Mouse (Mus musculus) A20 (cell line): Measurements from ENCODE around the gene Plxnc1.

Source experiments
- DNase-seq: peaks from one replicate; pipeline ENCODE4 v3.0.0-alpha.2; 2011; ENCODE audit warnings: low read depth, low spot score

Gene Plxnc1

DNA sequence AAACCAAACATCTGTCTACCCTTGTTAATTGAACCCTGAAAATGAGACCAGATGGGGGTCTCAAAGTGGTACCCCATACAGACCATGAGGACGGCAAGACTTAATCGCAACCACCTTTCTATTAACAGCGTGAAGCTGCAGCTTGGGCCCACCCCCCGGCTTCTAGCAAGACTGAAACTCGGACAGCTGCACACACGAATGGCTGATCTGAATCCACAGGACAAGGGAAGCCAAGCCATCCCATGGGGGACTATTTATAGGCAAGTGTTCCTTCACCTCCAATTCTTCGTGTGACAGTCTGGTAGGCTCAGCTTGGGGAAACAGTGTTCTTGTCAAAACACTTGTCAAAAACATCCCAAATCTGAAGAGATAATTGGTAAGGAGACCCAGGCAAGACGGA is 24.1 kb downstream of the Plxnc1 start:
- DNase-seq: no peak

DNA sequence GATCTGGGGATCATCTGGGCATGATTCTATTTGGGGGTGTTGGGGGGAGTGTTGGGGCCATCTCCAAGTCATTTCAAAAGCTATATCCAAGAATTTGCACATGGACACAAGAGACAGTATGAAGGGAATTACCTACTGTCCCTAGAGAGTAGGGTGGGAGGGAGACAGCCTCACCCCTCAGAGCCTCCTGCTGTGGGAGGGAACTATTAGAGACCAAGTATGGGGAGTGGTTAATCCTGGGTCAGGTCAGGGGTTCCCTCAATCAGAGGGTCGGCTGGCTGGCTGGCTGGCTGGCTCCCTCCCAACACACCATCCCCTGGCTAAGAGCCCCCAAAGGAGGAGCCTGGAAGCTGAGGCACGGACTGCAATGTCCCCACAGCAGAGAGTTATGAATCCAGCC is 24.7 kb downstream of the Plxnc1 start:
- no peak for DNase-seq

DNA sequence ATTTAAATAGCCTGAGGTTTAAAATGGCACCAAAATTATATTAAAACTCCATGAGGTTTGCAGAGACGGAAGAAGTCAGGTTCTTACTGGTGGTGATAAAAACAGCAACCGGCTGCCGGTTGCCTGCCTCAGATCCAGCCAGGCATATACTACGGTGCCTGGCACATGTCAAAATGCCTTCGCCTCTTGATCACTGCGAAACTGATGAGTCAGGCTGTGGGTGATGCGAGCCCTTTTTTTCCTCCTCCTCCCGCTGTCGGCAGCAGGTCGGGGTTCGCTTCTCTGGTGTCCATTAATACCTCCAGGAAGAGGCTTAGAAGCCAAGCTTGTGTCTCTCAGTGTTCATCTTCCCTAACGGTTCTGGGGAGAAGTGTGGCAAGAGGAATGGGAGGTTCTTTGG is 25.1 kb downstream of the Plxnc1 start:
- DNase-seq: peak; percentile 75

DNA sequence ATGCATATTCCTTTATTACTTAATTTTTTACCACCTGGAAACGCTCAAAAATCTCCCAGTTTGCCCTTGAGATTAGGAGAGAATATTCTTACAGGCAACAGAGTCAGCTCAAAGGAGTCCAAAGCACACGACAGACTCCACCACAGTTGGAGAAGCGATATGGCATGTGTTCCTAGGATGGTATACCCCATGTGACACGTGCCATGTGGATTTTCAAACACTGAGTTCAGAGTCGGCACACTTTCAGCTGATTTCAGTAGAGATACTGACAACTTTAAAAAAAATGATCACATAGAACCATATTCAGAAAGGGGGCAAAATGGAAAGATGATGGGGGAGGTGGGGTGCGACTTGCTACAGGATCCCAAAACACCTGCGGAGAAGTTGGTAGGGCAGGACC is 26.0 kb downstream of the Plxnc1 start:
- DNase-seq: no peak

DNA sequence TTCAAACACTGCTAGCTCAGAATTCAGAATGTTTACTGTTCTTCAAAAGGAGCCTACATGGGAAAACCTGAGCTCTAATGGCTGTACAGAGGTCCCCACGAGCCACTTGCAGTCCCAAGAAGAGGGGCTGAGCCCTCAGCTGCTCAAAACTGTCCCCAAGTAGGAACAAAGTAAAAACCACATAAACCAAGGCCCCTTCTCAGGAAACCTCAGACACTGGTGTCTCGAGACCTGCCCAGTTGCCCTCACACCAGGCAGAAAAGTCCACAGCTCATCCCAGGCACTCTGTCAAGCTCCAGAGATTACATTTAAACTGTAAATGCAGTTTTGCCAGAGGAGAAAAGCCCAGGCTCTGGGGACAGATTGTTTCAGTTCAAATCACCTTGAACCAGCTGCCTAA is 26.6 kb downstream of the Plxnc1 start:
- DNase-seq: no peak

DNA sequence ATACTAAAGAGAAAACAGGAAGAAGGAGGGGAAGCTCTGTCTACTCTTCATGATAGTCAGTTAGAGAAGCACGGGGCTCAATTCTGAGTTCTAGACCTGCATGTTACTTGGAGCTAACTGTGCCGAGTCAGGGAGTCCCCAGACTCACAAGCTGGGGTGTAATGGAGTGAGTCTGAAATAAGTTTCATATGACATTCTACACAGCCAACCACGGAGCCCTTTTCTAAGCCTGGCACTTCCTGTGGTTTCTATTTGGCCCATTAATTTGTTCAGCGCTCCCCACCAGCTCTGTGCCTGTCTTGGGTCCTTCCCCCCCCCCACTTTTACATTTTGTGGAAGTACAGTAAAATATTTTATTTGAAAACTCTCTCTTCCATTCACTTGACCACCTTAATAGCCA is 27.3 kb downstream of the Plxnc1 start:
- DNase-seq: no peak

DNA sequence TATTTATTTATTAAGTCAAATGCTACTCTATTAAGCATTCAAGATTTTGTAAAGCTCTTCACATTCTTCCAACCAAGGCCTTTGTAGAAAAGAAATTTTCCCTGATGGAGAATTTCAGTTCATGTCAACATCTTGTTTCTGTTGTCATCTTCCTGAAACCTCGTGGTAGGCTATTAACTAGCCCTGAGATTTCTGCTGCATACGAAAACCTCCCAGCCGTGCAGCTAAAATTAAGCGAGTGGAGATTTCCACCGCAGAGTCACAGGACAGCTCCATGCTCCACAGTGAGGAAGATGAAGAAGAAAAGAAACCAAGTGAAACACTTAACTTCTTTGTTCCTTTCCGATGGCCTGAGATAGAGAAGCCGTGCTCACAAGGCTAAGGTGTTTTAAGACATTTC is 28.0 kb downstream of the Plxnc1 start:
- DNase-seq: no peak

DNA sequence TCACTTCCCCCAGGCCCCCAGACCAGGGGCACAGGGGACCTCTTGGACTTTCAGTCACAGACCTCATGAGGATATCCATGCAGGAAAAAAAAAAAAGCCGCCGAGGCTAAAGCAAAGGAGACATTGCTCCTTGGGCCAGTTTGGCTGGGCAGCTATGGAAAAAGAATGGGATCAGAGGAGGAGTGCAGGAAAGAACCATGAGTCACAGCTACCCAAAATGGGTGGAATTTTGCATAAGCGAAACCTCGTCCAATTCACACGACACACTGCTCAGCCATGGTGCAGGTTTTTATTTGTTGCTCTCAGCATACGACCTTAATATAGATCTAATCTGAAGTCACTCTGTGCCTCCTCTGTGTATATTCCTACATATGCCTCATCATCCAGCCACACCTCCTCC is 28.9 kb downstream of the Plxnc1 start:
- DNase-seq: no peak

DNA sequence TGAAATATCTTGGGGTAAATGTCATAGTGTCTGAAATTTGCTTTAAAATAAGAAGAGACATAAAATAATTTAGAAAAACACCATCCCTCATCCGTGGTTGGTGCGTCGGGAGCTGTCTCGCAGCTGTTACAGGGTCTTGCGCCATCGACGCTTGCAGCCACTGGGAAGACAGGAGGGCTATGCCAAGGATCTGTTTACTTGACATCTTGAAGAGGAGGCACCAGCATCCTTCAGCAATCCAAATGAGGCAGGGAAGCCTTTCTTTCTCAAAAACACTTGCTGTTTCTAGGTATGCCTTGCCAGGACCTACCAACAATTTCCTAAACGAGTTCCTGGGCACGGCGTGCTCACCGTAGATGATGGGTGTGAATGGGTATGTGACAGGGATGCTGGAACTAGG is 30.6 kb downstream of the Plxnc1 start:
- DNase-seq: no peak

DNA sequence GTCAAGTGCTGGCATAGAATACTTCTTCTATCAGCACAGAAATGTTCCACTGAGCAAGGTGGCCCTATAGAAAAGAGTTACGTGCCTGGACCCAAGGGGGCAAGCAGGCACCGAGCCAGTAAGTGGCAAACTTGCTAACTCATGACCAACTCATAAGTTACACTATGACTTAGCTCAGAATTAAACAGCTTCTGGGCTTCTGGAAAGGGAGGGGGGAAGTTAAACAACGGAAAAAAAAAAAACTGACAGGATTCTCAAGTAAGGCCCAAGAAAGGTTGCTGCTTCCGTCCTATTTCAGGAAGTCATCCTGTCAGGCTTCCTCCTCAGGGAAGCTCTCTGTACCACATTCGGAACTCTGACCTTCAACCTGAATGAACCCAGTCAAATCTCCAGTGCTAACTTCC is 31.3 kb downstream of the Plxnc1 start:
- no peak for DNase-seq

DNA sequence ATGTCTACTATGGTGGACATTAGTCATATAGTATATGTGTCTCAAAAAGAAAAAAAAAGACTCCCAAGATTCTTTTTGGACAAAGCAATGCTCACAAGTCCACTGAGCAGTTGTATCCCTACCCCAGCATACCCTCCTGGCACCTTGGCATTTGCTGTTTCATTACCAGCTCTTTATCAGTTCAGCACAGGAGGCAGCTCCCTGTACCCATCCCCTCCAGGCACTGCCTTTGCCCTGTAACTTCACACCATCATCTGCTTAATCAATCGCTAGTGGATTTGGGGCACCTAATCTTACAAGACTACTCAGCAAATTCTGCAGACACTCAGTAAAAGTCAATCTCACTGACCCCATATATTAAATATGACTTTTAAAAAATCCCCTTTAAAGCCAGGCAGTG is 32.1 kb downstream of the Plxnc1 start:
- no peak for DNase-seq

DNA sequence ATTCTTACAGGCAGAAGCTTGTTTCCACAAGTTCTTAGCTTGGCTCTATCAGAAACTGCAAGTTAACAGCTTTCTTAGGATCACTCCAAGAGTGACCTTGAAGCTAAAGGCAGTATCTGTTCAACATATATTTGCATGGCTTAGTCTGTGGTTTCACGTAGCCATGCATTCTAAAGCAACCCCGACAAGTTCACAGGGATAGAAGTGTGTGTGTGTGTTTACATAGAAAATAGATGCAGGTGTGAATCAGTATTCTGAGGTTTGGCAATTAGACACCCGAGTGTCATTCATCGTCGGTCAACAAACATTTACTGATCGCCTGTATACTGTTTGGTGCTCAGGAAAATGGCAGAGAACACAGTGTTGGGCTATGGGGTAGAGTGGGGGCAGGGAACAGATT is 33.5 kb downstream of the Plxnc1 start:
- no peak for DNase-seq

DNA sequence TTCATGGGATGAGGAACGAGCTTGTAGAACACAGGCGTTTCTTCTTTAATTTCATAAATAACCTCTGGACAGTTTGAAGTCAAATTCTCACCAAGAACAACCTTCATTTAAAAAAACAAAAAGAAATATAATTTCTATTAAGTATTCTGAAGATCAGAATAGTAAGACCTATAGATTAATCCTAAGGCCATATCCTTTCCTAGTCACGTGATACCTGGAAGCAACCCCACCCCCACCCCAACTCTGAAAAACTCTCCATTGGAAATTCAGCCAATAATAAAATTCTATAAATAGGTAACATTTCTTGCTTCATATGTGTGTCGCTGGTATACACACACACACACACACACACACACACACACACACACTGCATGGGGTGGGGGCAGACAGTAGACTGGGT is 34.1 kb downstream of the Plxnc1 start:
- DNase-seq: no peak

DNA sequence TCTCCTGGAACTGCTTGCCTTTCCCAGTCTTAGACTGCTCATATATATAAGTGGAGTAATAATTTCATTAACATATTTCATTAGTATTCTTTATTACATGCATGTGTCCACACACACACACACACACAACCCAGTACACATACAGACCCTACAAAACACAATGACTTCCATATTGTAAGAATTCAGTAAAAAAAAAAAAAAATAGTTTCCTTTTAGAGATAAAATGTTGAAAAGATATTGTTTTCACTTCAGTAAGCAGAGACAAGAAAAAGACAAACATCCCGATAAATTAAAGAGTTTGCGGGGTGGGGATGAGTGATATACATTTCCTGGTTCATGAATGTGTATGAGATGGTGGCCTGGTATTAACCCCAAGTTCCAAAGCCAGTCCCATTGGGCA is 34.8 kb downstream of the Plxnc1 start:
- DNase-seq: no peak

DNA sequence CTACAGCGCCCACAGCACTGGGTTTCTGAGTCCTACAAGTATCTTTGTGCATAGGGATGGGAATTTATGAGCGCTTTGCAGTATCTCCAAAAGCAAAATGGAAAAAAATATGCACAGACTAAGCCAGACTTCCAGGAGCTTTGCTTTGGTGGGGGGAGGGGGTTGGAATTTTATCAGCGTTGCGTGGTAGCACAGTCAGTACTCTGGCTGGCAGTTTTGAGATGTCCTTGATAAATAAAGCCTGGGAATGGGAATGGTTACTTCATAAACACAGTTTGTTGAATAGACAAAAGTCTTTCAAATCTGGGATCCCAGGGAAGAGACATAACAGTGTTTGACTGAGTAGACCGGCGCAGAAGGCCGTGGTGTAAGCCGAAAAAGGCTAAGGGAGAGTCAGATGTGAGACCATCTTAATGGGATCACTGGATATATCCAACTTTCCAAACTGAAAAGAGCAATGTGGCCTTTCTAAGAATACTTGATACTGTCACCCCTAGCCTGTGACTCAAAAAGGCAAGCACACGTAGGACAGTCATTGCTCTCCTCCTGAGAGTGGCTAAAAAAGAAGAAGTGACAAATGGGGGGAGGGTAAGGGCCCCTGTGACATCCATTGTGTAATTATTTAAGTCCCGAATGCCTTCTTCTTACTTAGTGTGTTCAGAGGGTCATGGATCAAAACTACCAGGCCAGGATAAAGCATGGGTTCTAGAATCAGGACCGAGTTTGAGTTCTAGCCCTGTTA is 35.5 kb downstream of the Plxnc1 start:
- DNase-seq: peak; percentile 59

DNA sequence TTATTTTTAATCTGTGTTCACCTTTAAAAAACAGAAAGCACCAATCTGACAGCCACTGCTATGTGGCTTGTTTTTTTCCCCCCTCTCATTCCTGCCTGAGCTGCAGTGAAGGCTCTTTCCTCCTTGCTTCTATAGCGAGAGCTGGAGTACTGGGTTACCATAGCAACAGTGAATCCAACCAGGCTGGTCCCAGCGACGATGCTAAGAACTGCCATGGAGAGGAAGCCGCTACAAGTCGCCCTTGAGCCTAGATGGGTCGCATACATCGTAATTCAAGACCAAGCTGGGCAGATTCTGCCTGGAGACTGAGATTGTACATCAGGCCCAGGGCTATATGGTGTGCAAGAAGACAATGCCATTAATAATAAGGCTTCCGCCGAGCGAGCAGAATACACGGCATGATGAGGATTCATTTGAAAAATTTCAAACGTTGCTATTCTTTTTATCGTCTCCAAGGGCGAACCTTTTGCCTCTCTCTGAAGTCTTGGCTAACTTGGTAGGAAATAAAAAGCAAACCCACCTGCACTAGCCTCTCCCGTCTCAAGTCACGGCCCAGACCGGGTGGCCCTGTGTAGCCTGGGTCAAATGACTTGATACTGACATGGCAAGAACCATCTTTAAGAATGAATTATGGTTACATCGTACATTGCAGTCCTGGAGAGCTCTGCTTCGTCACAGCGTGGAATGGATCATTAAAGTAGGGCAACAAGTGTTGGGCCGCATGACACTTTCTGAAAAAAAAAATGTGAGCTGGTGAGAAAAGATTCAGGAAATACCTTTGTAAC is 38.8 kb downstream of the Plxnc1 start:
- DNase-seq: no peak

DNA sequence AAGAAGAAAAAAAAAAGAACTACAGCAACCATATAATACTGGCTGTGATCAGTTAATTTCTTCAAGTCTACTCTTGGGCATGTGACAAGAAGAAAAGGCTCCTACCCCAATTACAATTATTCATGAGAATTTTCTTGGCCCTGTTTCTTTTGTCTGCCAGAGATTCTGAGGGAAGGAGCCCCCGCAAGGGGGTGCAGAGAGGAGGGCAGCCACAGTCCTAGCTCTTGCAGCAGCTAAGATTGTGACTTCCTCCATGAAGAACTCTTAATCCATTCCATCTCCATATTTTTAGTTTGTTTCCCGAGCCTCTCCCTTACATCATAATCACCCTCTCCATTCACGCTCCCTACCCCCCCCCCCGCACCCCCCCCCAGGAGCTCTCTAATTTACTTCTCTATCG is 39.4 kb downstream of the Plxnc1 start:
- no peak for DNase-seq

DNA sequence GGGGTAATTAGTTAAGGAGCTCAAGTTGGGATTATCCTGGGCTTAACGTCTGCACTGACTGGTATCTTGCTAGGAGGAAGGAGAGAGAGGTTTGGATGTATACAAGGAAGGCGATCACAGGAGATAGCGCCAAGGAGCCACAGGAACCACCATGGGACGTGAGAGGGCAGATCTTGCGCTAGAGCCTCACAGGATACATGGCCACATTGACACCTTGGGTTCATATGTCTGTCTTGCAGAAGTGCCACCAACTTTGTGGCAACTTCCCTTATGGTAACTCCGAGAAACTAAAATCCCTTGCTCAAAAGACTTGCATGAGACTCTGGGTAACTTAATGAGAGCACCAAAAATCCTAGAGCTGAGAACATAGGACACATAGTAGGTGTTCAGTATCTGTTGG is 47.7 kb downstream of the Plxnc1 start:
- DNase-seq: no peak

DNA sequence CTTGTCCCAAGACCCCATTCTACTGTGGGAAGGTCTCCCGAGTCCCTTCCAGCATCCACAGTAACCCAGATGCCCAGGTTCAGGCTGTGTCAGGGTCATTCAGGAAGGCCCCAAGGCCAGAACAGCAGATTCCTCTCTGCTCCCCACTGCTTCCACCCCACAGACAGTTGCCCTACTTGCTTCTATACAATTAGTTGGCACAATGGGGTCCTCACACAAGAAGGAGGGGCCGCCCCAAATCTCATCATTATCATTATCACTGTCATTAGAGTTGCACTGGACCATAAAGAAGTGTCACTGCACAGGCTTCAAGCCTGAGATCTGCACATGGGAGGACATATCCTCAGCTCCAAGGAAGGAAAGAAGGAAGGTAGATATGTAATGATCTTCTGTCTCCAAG is 48.3 kb downstream of the Plxnc1 start:
- DNase-seq: no peak

DNA sequence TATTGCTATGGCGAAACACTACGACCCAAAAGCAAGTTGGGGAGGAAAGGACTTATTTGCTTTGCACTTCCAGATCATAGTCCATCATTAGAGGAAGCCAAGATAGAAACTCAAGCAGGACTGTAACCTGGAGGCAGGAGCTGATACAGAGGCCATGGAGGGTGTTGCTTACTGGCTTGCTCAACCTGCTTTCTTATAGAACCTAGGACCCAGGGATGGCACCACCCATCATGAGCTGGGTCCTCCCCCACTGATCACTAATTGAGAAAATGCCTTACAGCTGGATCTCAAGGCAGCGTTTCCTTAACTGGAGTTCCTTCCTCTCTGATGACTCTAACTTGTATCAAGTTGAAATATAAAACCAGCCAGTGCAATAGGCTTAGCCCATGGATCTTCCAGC is 48.8 kb downstream of the Plxnc1 start:
- no peak for DNase-seq

DNA sequence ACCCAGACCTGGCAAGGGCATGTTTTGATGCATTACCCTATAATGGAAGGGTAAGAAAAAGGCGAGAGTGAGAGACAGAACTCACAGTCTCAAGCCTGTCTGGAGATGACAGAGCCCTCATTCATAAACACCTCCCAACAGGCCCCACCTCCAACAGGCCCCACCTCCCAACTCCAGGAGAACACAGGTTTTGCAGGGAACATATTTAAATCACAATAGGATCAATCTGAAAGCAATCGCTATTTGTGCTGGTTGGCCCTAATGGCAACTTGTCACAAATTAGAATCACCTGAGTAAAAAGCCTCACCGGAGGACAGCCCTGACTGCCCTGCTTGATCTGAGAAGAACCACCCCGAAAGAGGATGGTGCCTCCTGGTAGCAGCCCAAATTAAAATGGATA is 54.9 kb downstream of the Plxnc1 start:
- no peak for DNase-seq

DNA sequence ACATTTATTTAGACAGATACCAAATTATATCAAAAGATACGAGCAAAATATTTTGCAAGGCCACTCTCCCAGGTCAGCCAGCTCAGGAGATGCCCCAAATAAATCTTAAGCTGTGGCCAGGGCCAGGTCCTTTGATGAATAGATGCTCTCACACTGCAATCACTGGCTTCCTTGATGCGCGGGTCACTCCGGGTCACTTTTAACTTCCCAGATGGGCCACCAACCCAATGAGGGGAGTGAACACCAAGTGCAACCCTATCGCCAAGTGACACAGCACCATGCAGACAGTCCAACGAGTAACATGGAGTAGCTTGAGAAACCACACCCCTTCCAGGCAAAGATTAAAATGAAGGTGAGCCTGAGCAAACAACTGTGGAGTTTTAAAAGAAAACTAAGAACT is 61.4 kb downstream of the Plxnc1 start:
- DNase-seq: no peak

DNA sequence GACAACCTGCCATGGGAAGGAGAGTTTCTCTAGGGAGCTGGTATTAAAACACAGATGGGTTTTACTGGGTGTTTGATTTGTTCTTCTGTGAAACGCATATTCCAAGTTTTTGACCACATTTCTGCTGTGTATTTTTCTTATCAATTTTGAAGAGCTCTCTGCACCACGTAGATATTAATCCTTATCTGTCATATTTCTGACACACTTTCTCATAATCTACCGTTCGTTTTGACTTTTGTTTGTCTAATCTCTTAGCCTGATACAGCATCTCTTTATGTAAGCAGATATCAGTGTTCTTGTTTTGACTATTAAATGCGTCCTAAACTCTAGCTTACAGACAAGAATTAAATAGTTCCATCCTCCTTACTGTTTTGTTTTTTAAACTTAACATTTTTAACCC is 73.1 kb downstream of the Plxnc1 start:
- no peak for DNase-seq
